ENCODE assay signal across 22 mouse cellular contexts in the genomic region with DNA sequence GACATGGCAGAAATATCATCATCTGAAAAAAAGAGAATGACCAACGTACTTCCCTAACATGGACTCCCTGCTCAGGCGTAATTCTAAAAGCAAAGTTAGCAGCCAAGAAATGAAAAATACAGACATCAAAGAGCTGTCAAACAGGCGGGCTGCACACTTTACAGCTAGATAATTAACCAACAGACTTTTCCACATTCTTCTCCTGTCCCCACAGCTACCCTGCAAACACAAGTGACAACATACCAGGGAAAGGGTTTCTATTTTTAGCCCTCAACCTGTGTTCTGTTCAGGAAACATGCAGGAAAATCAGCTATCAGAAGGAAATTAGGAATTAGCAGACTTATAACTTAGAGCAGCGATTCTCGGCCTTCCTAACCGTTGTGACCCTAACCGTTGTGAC. TPM values are rescaled to one million over a fixed set of nuclear protein-coding genes. Genes with fewer than 3 reads are reported as not detected.
DNase-seq lines count a peak whose midpoint lies in the region; ATAC-seq and TF ChIP-seq lines count a peak whose summit lies in the region.
"Had no signal": no experiment of that assay in that cellular context is flagged by ENCODE, and none has a peak within 500 bp of the region (broad histone marks: within the 10 kb centered on the region; RNA-seq: fewer than 3 reads in every experiment).

No protein-coding gene starts in this region.

- WGBS in heart, embryonic 10.5 days: 47% methylated on average over 7 of the region's 7 CpGs
- 46% methylated on average over 7 of the region's 7 CpGs for WGBS in kidney, adult 2 months
- WGBS in lung, postnatal 0 days: 36% methylated on average over 7 of the region's 7 CpGs
- WGBS in stomach, embryonic 16.5 days: 41% methylated on average over 7 of the region's 7 CpGs

- peak; percentile 74 for ATAC-seq in lung, postnatal 0 days
- ATAC-seq in stomach, embryonic 16.5 days (ENCODE audit: insufficient read depth, low FRiP score): 0 out of 2 replicates have a peak, but pooled peaks have one; percentile 40
- ATAC-seq: hindbrain, postnatal 0 days; intestine, postnatal 0 days; midbrain, embryonic 16.5 days had no signal

- no peak overlapping the region for H3K4me2 ChIP-seq in lung, postnatal 0 days (replicated peaks; ENCODE audit: low read depth, low read length)
- H3K4me2 ChIP-seq in stomach, embryonic 16.5 days (ENCODE audit: low read depth, low read length): no peak overlapping the region
- H3K4me2 ChIP-seq: liver, embryonic 11.5 days; neural tube, embryonic 15.5 days had no signal

- no peaks in the 10 kb centered on the region for H3K9me3 ChIP-seq in heart, embryonic 10.5 days
- no peaks in the 10 kb centered on the region for H3K9me3 ChIP-seq in lung, postnatal 0 days (ENCODE audit: low read length)
- H3K9me3 ChIP-seq in stomach, embryonic 16.5 days (replicated peaks; ENCODE audit: control insufficient read depth, low read length): no peaks in the 10 kb centered on the region
- H3K9me3 ChIP-seq: hindbrain, embryonic 10.5 days; neural tube, embryonic 15.5 days had no signal

- H3K36me3 ChIP-seq in heart, embryonic 10.5 days: no peaks in the 10 kb centered on the region
- no peaks in the 10 kb centered on the region for H3K36me3 ChIP-seq in kidney, adult 2 months (ENCODE audit: control insufficient read depth, insufficient read depth, low read length)
- H3K36me3 ChIP-seq in lung, postnatal 0 days (ENCODE audit: insufficient read depth, low read length): no peaks in the 10 kb centered on the region
- no peaks in the 10 kb centered on the region for H3K36me3 ChIP-seq in stomach, embryonic 16.5 days (ENCODE audit: control insufficient read depth, insufficient read depth, low read length)
- H3K36me3 ChIP-seq: neural tube, embryonic 15.5 days had no signal

- no peak overlapping the region for H3K9ac ChIP-seq in lung, postnatal 0 days (replicated peaks; ENCODE audit: low read depth)
- H3K9ac ChIP-seq in stomach, embryonic 16.5 days (ENCODE audit: low read length): no peak overlapping the region
- H3K9ac ChIP-seq: neural tube, embryonic 15.5 days had no signal

- no peak for TF ChIP-seq POLR2A in kidney, adult 2 months (IDR thresholded peaks at IDR 0.05; ENCODE audit: low read depth, low read length)

- DNase-seq in heart, embryonic 10.5 days (ENCODE audit: low spot score): no peak
- no peak for DNase-seq in heart, postnatal 4 days
- DNase-seq in kidney, adult 2 months: peak; percentile 5
- no peak for DNase-seq in kidney, adult 11 months
- peak; percentile 75 for DNase-seq in lung, postnatal 0 days (ENCODE audit: low spot score)
- DNase-seq in lung, postnatal 14 days: no peak
- DNase-seq in layer of hippocampus, postnatal 14 days (ENCODE audit: low spot score in 2 of 2): no peak
- DNase-seq: cerebellum, adult 8-10 months; gastrocnemius, postnatal 25 days; kidney, postnatal 36 days; left cerebral cortex, postnatal 4 days; right cerebral cortex, postnatal 14 days; spleen, adult 18-20 months had no signal

- H3K4me3 ChIP-seq in heart, embryonic 10.5 days: no peak overlapping the region
- H3K4me3 ChIP-seq in kidney, adult 2 months (ENCODE audit: insufficient read depth, low read depth, low read length): no peak overlapping the region
- H3K4me3 ChIP-seq in lung, postnatal 0 days (ENCODE audit: low read depth, low read length): no peak overlapping the region
- no peak overlapping the region for H3K4me3 ChIP-seq in stomach, embryonic 16.5 days (replicated peaks; ENCODE audit: low read length)
- H3K4me3 ChIP-seq: hindbrain, embryonic 10.5 days; left cerebral cortex, adult 2 months; neural tube, embryonic 15.5 days had no signal

- H3K27me3 ChIP-seq in heart, embryonic 10.5 days (ENCODE audit: insufficient read depth, poor library complexity, severe bottlenecking): no peaks in the 10 kb centered on the region
- no peaks in the 10 kb centered on the region for H3K27me3 ChIP-seq in kidney, adult 2 months (replicated peaks; ENCODE audit: control insufficient read depth, insufficient read depth, low read length)
- no peaks in the 10 kb centered on the region for H3K27me3 ChIP-seq in lung, postnatal 0 days (replicated peaks; ENCODE audit: insufficient read depth, low read length)
- no peaks in the 10 kb centered on the region for H3K27me3 ChIP-seq in stomach, embryonic 16.5 days (ENCODE audit: control insufficient read depth, insufficient read depth, low read length)
- H3K27me3 ChIP-seq: neural tube, embryonic 15.5 days had no signal

- TF ChIP-seq CTCF in kidney, adult 2 months (conservative IDR thresholded peaks at IDR 0.05; ENCODE audit: insufficient read depth, insufficient read length, low read depth, low read length): no peak
- no peak for TF ChIP-seq CTCF in lung, postnatal 0 days (IDR thresholded peaks at IDR 0.05)

- TF ChIP-seq EP300 in lung, postnatal 0 days (IDR thresholded peaks at IDR 0.05): peak; percentile 39; the same call in 1 of the 2 replicates

- H3K4me1 ChIP-seq in heart, embryonic 10.5 days: peaks cover 51% of the 10 kb centered on the region
- no peaks in the 10 kb centered on the region for H3K4me1 ChIP-seq in kidney, adult 2 months (ENCODE audit: control insufficient read depth, insufficient read depth, low read length)
- peaks cover 2% of the 10 kb centered on the region; the same call in 1 of the 2 replicates for H3K4me1 ChIP-seq in lung, postnatal 0 days (ENCODE audit: insufficient read depth, low read depth, low read length)
- H3K4me1 ChIP-seq in stomach, embryonic 16.5 days (ENCODE audit: control insufficient read depth, insufficient read depth, low read length): peaks cover 8% of the 10 kb centered on the region; the same call in 1 of the 2 replicates

- H3K27ac ChIP-seq in heart, embryonic 10.5 days: peak overlapping the region; percentile 71
- no peak overlapping the region for H3K27ac ChIP-seq in kidney, adult 2 months (ENCODE audit: insufficient read depth, low read depth, low read length)
- no peak overlapping the region; the same call in 1 of the 2 replicates for H3K27ac ChIP-seq in lung, postnatal 0 days (ENCODE audit: low read length)
- no peak overlapping the region for H3K27ac ChIP-seq in stomach, embryonic 16.5 days (ENCODE audit: low read length)
- H3K27ac ChIP-seq: hindbrain, postnatal 0 days; left cerebral cortex, adult 2 months; neural tube, embryonic 15.5 days had no signal

RNA-seq across cellular contexts. Expression of a gene that starts 21.9 kb away (rescaled TPM):
- 4.1 and 6.3 TPM in 2 replicates for polyA plus RNA-seq in heart, embryonic 10.5 days (2016; fragmentation: Nextera tagmentation; extraction: Ambion mirVana)
- total RNA-seq in heart, postnatal 4 days (2021): 1 to 10 TPM; 8.4 to 8.8 TPM
- polyA plus RNA-seq in kidney, adult 2 months (2012; rRNA removed): 2.4 and 2.7 TPM in 2 replicates
- polyA plus RNA-seq in lung, postnatal 0 days (2015; fragmentation: Nextera tagmentation; extraction: Ambion mirVana): 4.2 and 4.5 TPM in 2 replicates
- polyA plus RNA-seq in stomach, embryonic 16.5 days (2015; fragmentation: Nextera tagmentation; extraction: Ambion mirVana): 4.5 and 4.7 TPM in 2 replicates
- total RNA-seq in layer of hippocampus, postnatal 14 days (2021): 10 to 100 TPM; 10.6 to 12.3 TPM

RNA-seq across cellular contexts. Expression of a gene that starts 53.6 kb away (rescaled TPM):
- 0.40 and 0.57 TPM in 2 replicates for polyA plus RNA-seq in heart, embryonic 10.5 days (2016; fragmentation: Nextera tagmentation; extraction: Ambion mirVana)
- under 1 TPM; 0.25 to 0.26 TPM for total RNA-seq in heart, postnatal 4 days (2021)
- polyA plus RNA-seq in kidney, adult 2 months (2012; rRNA removed): 1.8 TPM in 2 replicates
- 0.12 and 0.37 TPM in 2 replicates for polyA plus RNA-seq in lung, postnatal 0 days (2015; fragmentation: Nextera tagmentation; extraction: Ambion mirVana)
- 3.1 and 3.3 TPM in 2 replicates for polyA plus RNA-seq in stomach, embryonic 16.5 days (2015; fragmentation: Nextera tagmentation; extraction: Ambion mirVana)
- under 1 TPM in 1 of 2 experiments, not detected in 1; 0.18 TPM for total RNA-seq in layer of hippocampus, postnatal 14 days (2021)
- total RNA-seq: common myeloid progenitor, adult 5-6 weeks; gastrocnemius, postnatal 25 days had no signal

Comparison
In these comparisons a context has a peak if more than half of its experiments do, and no peak if none do; other contexts are left out.
1. DNase-seq: peak in kidney, adult 2 months (single experiment) and lung, postnatal 0 days (single experiment); none in heart, embryonic 10.5 days (single experiment), heart, postnatal 4 days (single experiment), kidney, adult 11 months (single experiment), lung, postnatal 14 days (single experiment) and layer of hippocampus, postnatal 14 days (0 of 2).